Mouse (Mus musculus): ENCODE data around the gene Rpl12. TPM values are rescaled to one million over a fixed set of nuclear protein-coding genes. Genes with fewer than 3 reads are reported as not detected.

Rpl12 gene
- polyA plus RNA-seq, 1 experiment from 2014 or later = 78.7 TPM

GRCm38 (mm10) chr2:32971235-32971634 is 9.9 kb downstream of the Rpl12 start:
- whole genome bisulfite sequencing = 24% methylated on average over 9 of the region's 9 CpGs
- ATAC-seq = no peak
- H3K4me3 ChIP-seq (ENCODE audit: low read length) = no peak overlapping the region
- H3K9me3 ChIP-seq (ENCODE audit: control insufficient read depth, low read length) = no peaks in the 10 kb centered on the region
- peaks cover 17% of the 10 kb centered on the region; the same call in 1 of the 2 replicates for H3K36me3 ChIP-seq (ENCODE audit: control insufficient read depth, insufficient read depth, low read length)
- H3K27me3 ChIP-seq (replicated peaks; ENCODE audit: control insufficient read depth, insufficient read depth, low read length) = no peaks in the 10 kb centered on the region
- H3K4me1 ChIP-seq (ENCODE audit: control insufficient read depth, insufficient read depth, low read depth, low read length) = peaks cover 18% of the 10 kb centered on the region
- no peak overlapping the region for H3K9ac ChIP-seq (ENCODE audit: low read depth, low read length)
- H3K27ac ChIP-seq (ENCODE audit: low read depth, low read length) = no peak overlapping the region
- no peak overlapping the region for H3K4me2 ChIP-seq (ENCODE audit: low read length)

GRCm38 (mm10) chr2:32974216-32974615 is 12.9 kb downstream of the Rpl12 start:
- H3K9me3 ChIP-seq (ENCODE audit: control insufficient read depth, low read length) = no peaks in the 10 kb centered on the region
- 0 out of 2 replicates have a peak, but pooled peaks cover 2% of the 10 kb centered on the region for H3K4me1 ChIP-seq (ENCODE audit: control insufficient read depth, insufficient read depth, low read depth, low read length)
- H3K27ac ChIP-seq (ENCODE audit: low read depth, low read length) = no peak overlapping the region
- WGBS = 89% methylated on average over 8 of the region's 8 CpGs
- no peak overlapping the region for H3K9ac ChIP-seq (ENCODE audit: low read depth, low read length)
- no peak overlapping the region for H3K4me2 ChIP-seq (ENCODE audit: low read length)
- ATAC-seq = no peak
- H3K36me3 ChIP-seq (ENCODE audit: control insufficient read depth, insufficient read depth, low read length) = peaks cover 17% of the 10 kb centered on the region; the same call in 1 of the 2 replicates
- H3K4me3 ChIP-seq (ENCODE audit: low read length) = no peak overlapping the region
- no peaks in the 10 kb centered on the region for H3K27me3 ChIP-seq (replicated peaks; ENCODE audit: control insufficient read depth, insufficient read depth, low read length)

GRCm38 (mm10) chr2:32977114-32977513 is 15.8 kb downstream of the Rpl12 start:
- peaks cover 17% of the 10 kb centered on the region; the same call in 1 of the 2 replicates for H3K36me3 ChIP-seq (ENCODE audit: control insufficient read depth, insufficient read depth, low read length)
- peaks cover 7% of the 10 kb centered on the region for H3K4me1 ChIP-seq (ENCODE audit: control insufficient read depth, insufficient read depth, low read depth, low read length)
- no peak overlapping the region for H3K4me2 ChIP-seq (ENCODE audit: low read length)
- H3K4me3 ChIP-seq (ENCODE audit: low read length) = no peak overlapping the region
- H3K27me3 ChIP-seq (replicated peaks; ENCODE audit: control insufficient read depth, insufficient read depth, low read length) = no peaks in the 10 kb centered on the region
- H3K9me3 ChIP-seq (ENCODE audit: control insufficient read depth, low read length) = no peaks in the 10 kb centered on the region
- 69% methylated on average over 5 of the region's 5 CpGs for WGBS
- ATAC-seq = no peak
- no peak overlapping the region for H3K27ac ChIP-seq (ENCODE audit: low read depth, low read length)
- H3K9ac ChIP-seq (ENCODE audit: low read depth, low read length) = no peak overlapping the region

- 75% methylated on average over 3 of the region's 3 CpGs for WGBS
- no peak for ATAC-seq
Observed at GRCm38 (mm10) chr2:32978675-32979074, 17.3 kb downstream of the Rpl12 start.

GRCm38 (mm10) chr2:32979675-32980074 is 18.3 kb downstream of the Rpl12 start:
- WGBS = 82% methylated on average over 7 of the region's 7 CpGs
- H3K27ac ChIP-seq (ENCODE audit: low read depth, low read length) = no peak overlapping the region
- no peak for ATAC-seq
- no peaks in the 10 kb centered on the region for H3K9me3 ChIP-seq (ENCODE audit: control insufficient read depth, low read length)
- peaks cover 16% of the 10 kb centered on the region for H3K4me1 ChIP-seq (ENCODE audit: control insufficient read depth, insufficient read depth, low read depth, low read length)
- no peak overlapping the region for H3K4me3 ChIP-seq (ENCODE audit: low read length)
- H3K36me3 ChIP-seq (ENCODE audit: control insufficient read depth, insufficient read depth, low read length) = no peaks in the 10 kb centered on the region
- no peaks in the 10 kb centered on the region for H3K27me3 ChIP-seq (replicated peaks; ENCODE audit: control insufficient read depth, insufficient read depth, low read length)
- H3K9ac ChIP-seq (ENCODE audit: low read depth, low read length) = no peak overlapping the region
- H3K4me2 ChIP-seq (ENCODE audit: low read length) = no peak overlapping the region

More at GRCm38 (mm10) chr2:32978675-32979074, 17.3 kb downstream of the Rpl12 start:
- H3K27ac ChIP-seq (ENCODE audit: low read depth, low read length) = no peak overlapping the region
- H3K27me3 ChIP-seq (replicated peaks; ENCODE audit: control insufficient read depth, insufficient read depth, low read length) = no peaks in the 10 kb centered on the region
- H3K4me3 ChIP-seq (ENCODE audit: low read length) = no peak overlapping the region
- peaks cover 16% of the 10 kb centered on the region for H3K4me1 ChIP-seq (ENCODE audit: control insufficient read depth, insufficient read depth, low read depth, low read length)
- H3K4me2 ChIP-seq (ENCODE audit: low read length) = no peak overlapping the region
- peaks cover 6% of the 10 kb centered on the region; the same call in 1 of the 2 replicates for H3K36me3 ChIP-seq (ENCODE audit: control insufficient read depth, insufficient read depth, low read length)
- H3K9ac ChIP-seq (ENCODE audit: low read depth, low read length) = no peak overlapping the region
- H3K9me3 ChIP-seq (ENCODE audit: control insufficient read depth, low read length) = no peaks in the 10 kb centered on the region

GRCm38 (mm10) chr2:32981281-32981680 is 19.9 kb downstream of the Rpl12 start:
- peak overlapping the region; percentile 79 for H3K27ac ChIP-seq (ENCODE audit: low read depth, low read length)
- no peaks in the 10 kb centered on the region for H3K9me3 ChIP-seq (ENCODE audit: control insufficient read depth, low read length)
- no peaks in the 10 kb centered on the region for H3K27me3 ChIP-seq (replicated peaks; ENCODE audit: control insufficient read depth, insufficient read depth, low read length)
- no peaks in the 10 kb centered on the region for H3K36me3 ChIP-seq (ENCODE audit: control insufficient read depth, insufficient read depth, low read length)
- H3K9ac ChIP-seq (ENCODE audit: low read depth, low read length) = peak overlapping the region; percentile 74
- H3K4me1 ChIP-seq (ENCODE audit: control insufficient read depth, insufficient read depth, low read depth, low read length) = peaks cover 16% of the 10 kb centered on the region
- H3K4me2 ChIP-seq (ENCODE audit: low read length) = peak overlapping the region; percentile 97
- peak overlapping the region; percentile 67 for H3K4me3 ChIP-seq (ENCODE audit: low read length)
- peak; percentile 30 for ATAC-seq
- under 1% methylated on average over 22 of the region's 23 CpGs for WGBS

- Histone ChIP-seq H3K27me3 (replicated peaks; ENCODE audit: control insufficient read depth, insufficient read depth, low read length) (no peaks in the 10 kb centered on the region), H3K4me2 (ENCODE audit: low read length) (peak within 1 kb of the TSS; percentile 97), H3K4me1 (ENCODE audit: control insufficient read depth, insufficient read depth, low read depth, low read length) (peaks cover 16% of the 10 kb centered on the region), H3K36me3 (ENCODE audit: control insufficient read depth, insufficient read depth, low read length) (no peaks in the 10 kb centered on the region), H3K4me3 (ENCODE audit: low read length) (peak within 1 kb of the TSS; percentile 67), H3K27ac (ENCODE audit: low read depth, low read length) (peak within 1 kb of the TSS; percentile 79), H3K9me3 (ENCODE audit: control insufficient read depth, low read length) (no peaks in the 10 kb centered on the region), H3K9ac (ENCODE audit: low read depth, low read length) (peak within 1 kb of the TSS; percentile 74)
- ATAC-seq = peak; percentile 98
- under 1% methylated on average over 44 of the region's 50 CpGs for WGBS
Observed at GRCm38 (mm10) chr2:32981725-32982271, 20.4 kb downstream of the Rpl12 start, which contains the start of gene Slc2a8. TSS of gene Slc2a8 (minus strand) at chr2:32982083.

GRCm38 (mm10) chr2:32982700-32983099 is 21.3 kb downstream of the Rpl12 start:
- Histone ChIP-seq H3K4me3 (ENCODE audit: low read length) (peak overlapping the region; percentile 67), H3K9ac (ENCODE audit: low read depth, low read length) (no peak overlapping the region), H3K9me3 (ENCODE audit: control insufficient read depth, low read length) (no peaks in the 10 kb centered on the region), H3K27ac (ENCODE audit: low read depth, low read length) (no peak overlapping the region), H3K4me2 (ENCODE audit: low read length) (peak overlapping the region; percentile 97), H3K4me1 (ENCODE audit: control insufficient read depth, insufficient read depth, low read depth, low read length) (peaks cover 16% of the 10 kb centered on the region), H3K36me3 (ENCODE audit: control insufficient read depth, insufficient read depth, low read length) (no peaks in the 10 kb centered on the region), H3K27me3 (replicated peaks; ENCODE audit: control insufficient read depth, insufficient read depth, low read length) (no peaks in the 10 kb centered on the region)
- no peak for ATAC-seq
- WGBS = 4% methylated on average over 4 of the region's 4 CpGs

GRCm38 (mm10) chr2:32983617-32984016 is 22.3 kb downstream of the Rpl12 start:
- H3K4me2 ChIP-seq (ENCODE audit: low read length) = no peak overlapping the region
- whole genome bisulfite sequencing = 72% methylated on average over 6 of the region's 6 CpGs
- peaks cover 16% of the 10 kb centered on the region for H3K4me1 ChIP-seq (ENCODE audit: control insufficient read depth, insufficient read depth, low read depth, low read length)
- no peak overlapping the region for H3K4me3 ChIP-seq (ENCODE audit: low read length)
- H3K27ac ChIP-seq (ENCODE audit: low read depth, low read length) = no peak overlapping the region
- H3K9me3 ChIP-seq (ENCODE audit: control insufficient read depth, low read length) = no peaks in the 10 kb centered on the region
- no peaks in the 10 kb centered on the region for H3K27me3 ChIP-seq (replicated peaks; ENCODE audit: control insufficient read depth, insufficient read depth, low read length)
- no peaks in the 10 kb centered on the region for H3K36me3 ChIP-seq (ENCODE audit: control insufficient read depth, insufficient read depth, low read length)
- no peak for ATAC-seq
- no peak overlapping the region for H3K9ac ChIP-seq (ENCODE audit: low read depth, low read length)

Data from hindbrain, embryonic 16.5 days (tissue).